In the genomic region with DNA sequence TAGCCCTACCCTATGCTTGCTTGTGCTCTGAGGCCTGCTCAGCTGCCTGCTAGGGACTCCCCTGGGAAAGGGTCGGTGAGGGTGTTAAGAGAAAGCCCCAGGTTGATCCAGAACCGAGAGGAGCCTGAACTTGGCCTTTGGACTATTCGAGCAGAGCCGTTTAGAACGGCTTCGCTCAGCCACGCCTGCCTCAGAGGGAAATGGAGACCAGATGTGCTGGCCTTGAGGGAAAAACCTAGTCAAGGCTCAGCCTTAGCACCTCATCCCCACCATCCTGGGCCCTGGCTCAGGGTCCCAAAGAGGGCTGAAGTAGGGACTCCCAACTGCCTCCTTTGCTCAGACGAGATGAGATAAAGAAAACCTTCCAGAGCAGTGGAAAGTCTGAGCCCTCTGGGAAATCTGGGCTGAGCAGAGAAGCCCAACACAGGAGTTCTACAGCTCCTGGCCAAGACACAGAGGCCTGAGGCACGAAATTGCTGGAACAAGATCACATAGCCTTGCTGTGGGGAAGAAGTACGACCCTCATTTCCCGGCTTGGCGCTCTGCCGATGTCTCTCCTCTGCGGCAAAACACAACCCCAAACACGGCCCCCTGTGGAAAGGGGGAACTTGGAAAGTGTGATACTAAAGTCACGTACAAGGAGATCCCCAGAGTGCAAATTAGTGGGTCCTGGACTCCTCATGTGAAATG, we compare ENCODE assay signal across 13 mouse cellular contexts.
DNase-seq lines count a peak whose midpoint lies in the region; ATAC-seq lines count a peak whose summit lies in the region.
"Had no signal": no experiment of that assay in that cellular context is flagged by ENCODE, and none has a peak within 500 bp of the region (broad histone marks: within the 10 kb centered on the region; RNA-seq: fewer than 3 reads in every experiment).

No protein-coding gene starts in this region.

- H3K4me1 ChIP-seq in heart, embryonic 15.5 days (replicated peaks) = peaks cover 8% of the 10 kb centered on the region; the same call in 1 of the 2 replicates
- peaks cover 4% of the 10 kb centered on the region; the same call in 1 of the 2 replicates for H3K4me1 ChIP-seq in midbrain, embryonic 14.5 days (ENCODE audit: control insufficient read depth, insufficient read depth, low read length)
- no peaks in the 10 kb centered on the region for H3K4me1 ChIP-seq in midbrain, embryonic 16.5 days (ENCODE audit: control insufficient read depth, insufficient read depth, low read length)
- peaks cover 14% of the 10 kb centered on the region for H3K4me1 ChIP-seq in hindbrain, embryonic 14.5 days (replicated peaks; ENCODE audit: control insufficient read depth, insufficient read depth, low read length)
- H3K4me1 ChIP-seq in neural tube, embryonic 15.5 days = peaks cover 36% of the 10 kb centered on the region

- no peak overlapping the region for H3K9ac ChIP-seq in heart, embryonic 15.5 days
- H3K9ac ChIP-seq in midbrain, embryonic 14.5 days (replicated peaks; ENCODE audit: low read length) = no peak overlapping the region
- H3K9ac ChIP-seq in midbrain, embryonic 16.5 days (ENCODE audit: low read depth, low read length) = no peak overlapping the region
- H3K9ac ChIP-seq in hindbrain, embryonic 14.5 days = 0 out of 2 replicates have a peak overlapping the region, but pooled peaks have one; percentile 16
- no peak overlapping the region for H3K9ac ChIP-seq in neural tube, embryonic 15.5 days (replicated peaks)

- H3K4me2 ChIP-seq in heart, embryonic 15.5 days = no peak overlapping the region
- no peak overlapping the region for H3K4me2 ChIP-seq in midbrain, embryonic 14.5 days (ENCODE audit: low read length)
- H3K4me2 ChIP-seq in midbrain, embryonic 16.5 days (ENCODE audit: low read length) = no peak overlapping the region
- no peak overlapping the region for H3K4me2 ChIP-seq in hindbrain, embryonic 14.5 days (replicated peaks)
- no peak overlapping the region for H3K4me2 ChIP-seq in neural tube, embryonic 15.5 days

- 44% methylated on average over 16 of the region's 16 CpGs for WGBS in heart, embryonic 15.5 days
- WGBS in midbrain, embryonic 14.5 days = 74% methylated on average over 16 of the region's 16 CpGs
- 67% methylated on average over 16 of the region's 16 CpGs for WGBS in midbrain, embryonic 16.5 days
- 62% methylated on average over 16 of the region's 16 CpGs for WGBS in hindbrain, embryonic 14.5 days
- 45% methylated on average over 16 of the region's 16 CpGs for WGBS in neural tube, embryonic 15.5 days

- no peak; the same call in 1 of the 2 replicates for ATAC-seq in heart, embryonic 15.5 days (replicated peaks; ENCODE audit: insufficient number of reproducible peaks, insufficient read depth, low FRiP score, low read depth)
- no peak for ATAC-seq in midbrain, embryonic 14.5 days (ENCODE audit: low FRiP score, low TSS enrichment)
- no peak for ATAC-seq in midbrain, embryonic 16.5 days
- ATAC-seq in hindbrain, embryonic 14.5 days (ENCODE audit: low FRiP score) = no peak
- no peak for ATAC-seq in neural tube, embryonic 15.5 days (ENCODE audit: low FRiP score)
- ATAC-seq: forebrain, embryonic 16.5 days had no signal

- H3K4me3 ChIP-seq in heart, embryonic 15.5 days = no peak overlapping the region
- no peak overlapping the region for H3K4me3 ChIP-seq in midbrain, embryonic 14.5 days (replicated peaks; ENCODE audit: low read depth, low read length)
- no peak overlapping the region for H3K4me3 ChIP-seq in midbrain, embryonic 16.5 days (ENCODE audit: low read depth, low read length)
- no peak overlapping the region for H3K4me3 ChIP-seq in hindbrain, embryonic 14.5 days (replicated peaks; ENCODE audit: low read length)
- no peak overlapping the region for H3K4me3 ChIP-seq in neural tube, embryonic 15.5 days (replicated peaks)
- H3K4me3 ChIP-seq: left cerebral cortex, adult 2 months had no signal

- no peak for DNase-seq in heart, adult 8-10 months (ENCODE audit: low spot score)
- DNase-seq in midbrain, embryonic 14.5 days = peak; percentile 55
- peak; percentile 34 for DNase-seq in hindbrain, embryonic 14.5 days (ENCODE audit: low spot score)
- no peak for DNase-seq in right cerebral cortex, postnatal 4 days
- DNase-seq in layer of hippocampus, postnatal 14 days (ENCODE audit: low spot score in 2 of 2) = no peak
- DNase-seq: cerebellum, adult 2 months; thymus, adult 18-20 months had no signal

- H3K36me3 ChIP-seq in heart, embryonic 15.5 days = no peaks in the 10 kb centered on the region
- H3K36me3 ChIP-seq in midbrain, embryonic 14.5 days (ENCODE audit: control insufficient read depth, insufficient read depth, low read length) = no peaks in the 10 kb centered on the region
- H3K36me3 ChIP-seq in midbrain, embryonic 16.5 days (ENCODE audit: control insufficient read depth, insufficient read depth, low read length) = no peaks in the 10 kb centered on the region
- no peaks in the 10 kb centered on the region for H3K36me3 ChIP-seq in hindbrain, embryonic 14.5 days (replicated peaks; ENCODE audit: control insufficient read depth, insufficient read depth)
- H3K36me3 ChIP-seq in neural tube, embryonic 15.5 days = no peaks in the 10 kb centered on the region

- H3K27me3 ChIP-seq in heart, embryonic 15.5 days = 0 out of 2 replicates have a peak, but pooled peaks cover 2% of the 10 kb centered on the region
- no peaks in the 10 kb centered on the region for H3K27me3 ChIP-seq in midbrain, embryonic 14.5 days (ENCODE audit: control insufficient read depth, insufficient read depth, low read length)
- H3K27me3 ChIP-seq in midbrain, embryonic 16.5 days (ENCODE audit: control insufficient read depth, insufficient read depth, low read depth, low read length) = no peaks in the 10 kb centered on the region
- no peaks in the 10 kb centered on the region for H3K27me3 ChIP-seq in hindbrain, embryonic 14.5 days (ENCODE audit: control insufficient read depth, insufficient read depth, low read length)
- H3K27me3 ChIP-seq in neural tube, embryonic 15.5 days (replicated peaks) = 0 out of 2 replicates have a peak, but pooled peaks cover 3% of the 10 kb centered on the region

- H3K9me3 ChIP-seq in heart, embryonic 15.5 days (replicated peaks) = no peaks in the 10 kb centered on the region
- no peaks in the 10 kb centered on the region for H3K9me3 ChIP-seq in midbrain, embryonic 14.5 days (ENCODE audit: control insufficient read depth, low read length)
- H3K9me3 ChIP-seq in midbrain, embryonic 16.5 days (replicated peaks; ENCODE audit: control insufficient read depth, low read length, poor library complexity, severe bottlenecking) = no peaks in the 10 kb centered on the region
- H3K9me3 ChIP-seq in hindbrain, embryonic 14.5 days (ENCODE audit: control insufficient read depth, low read length) = no peaks in the 10 kb centered on the region
- H3K9me3 ChIP-seq in neural tube, embryonic 15.5 days (replicated peaks) = no peaks in the 10 kb centered on the region

- peak overlapping the region; percentile 22 for H3K27ac ChIP-seq in heart, embryonic 15.5 days
- no peak overlapping the region for H3K27ac ChIP-seq in midbrain, embryonic 14.5 days (replicated peaks; ENCODE audit: low read depth, low read length)
- no peak overlapping the region for H3K27ac ChIP-seq in midbrain, embryonic 16.5 days (ENCODE audit: low read length)
- peak overlapping the region; percentile 39; the same call in 1 of the 2 replicates for H3K27ac ChIP-seq in hindbrain, embryonic 14.5 days
- peak overlapping the region; percentile 48 for H3K27ac ChIP-seq in neural tube, embryonic 15.5 days (replicated peaks)
- H3K27ac ChIP-seq: left cerebral cortex, adult 2 months; macrophage had no signal

Comparison
In these comparisons a context has a peak if more than half of its experiments do, and no peak if none do; other contexts are left out.
1. H3K27ac ChIP-seq: peak in heart, embryonic 15.5 days (single experiment), hindbrain, embryonic 14.5 days (single experiment) and neural tube, embryonic 15.5 days (single experiment); none in midbrain, embryonic 14.5 days (single experiment) and midbrain, embryonic 16.5 days (single experiment).
2. DNase-seq: peak in midbrain, embryonic 14.5 days (single experiment) and hindbrain, embryonic 14.5 days (single experiment); none in heart, adult 8-10 months (single experiment), right cerebral cortex, postnatal 4 days (single experiment) and layer of hippocampus, postnatal 14 days (0 of 2).